ENCODE assay signal across 20 mouse cellular contexts in the genomic region with DNA sequence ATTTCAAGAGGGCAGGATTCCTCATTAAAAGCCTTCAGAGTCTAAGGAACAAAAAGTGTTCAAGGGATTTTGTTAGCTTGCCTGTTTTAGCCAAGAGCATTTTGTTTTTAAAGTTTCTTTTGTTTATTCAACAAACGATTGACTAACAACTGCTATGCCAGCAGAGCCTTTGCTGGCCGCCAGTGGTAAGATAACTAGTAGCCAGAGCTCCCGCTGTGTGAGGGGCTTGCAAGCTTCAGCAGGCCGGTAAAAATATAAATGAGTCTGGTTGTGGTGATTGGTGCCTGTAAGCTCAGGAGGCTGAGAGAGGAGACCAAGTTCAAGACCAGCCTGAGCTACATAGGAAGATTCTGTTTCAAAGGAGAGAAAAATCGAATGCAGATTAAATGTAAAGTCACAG.
DNase-seq lines count a peak whose midpoint lies in the region; ATAC-seq and TF ChIP-seq lines count a peak whose summit lies in the region.
"Had no signal": no experiment of that assay in that cellular context is flagged by ENCODE, and none has a peak within 500 bp of the region (broad histone marks: within the 10 kb centered on the region; RNA-seq: fewer than 3 reads in every experiment).

No protein-coding gene starts in this region.

- TF ChIP-seq POLR2A in lung, adult 2 months (IDR thresholded peaks at IDR 0.05; ENCODE audit: borderline replicate concordance, extremely low read depth, low read depth, low read length), result no peak

- H3K27ac ChIP-seq in embryonic facial prominence, embryonic 14.5 days (replicated peaks; ENCODE audit: low read depth, low read length), result peak overlapping the region; percentile 2
- H3K27ac ChIP-seq in embryonic facial prominence, embryonic 10.5 days (replicated peaks), result no peak overlapping the region
- peak overlapping the region; percentile 67 for H3K27ac ChIP-seq in kidney, embryonic 15.5 days
- peak overlapping the region; percentile 94 for H3K27ac ChIP-seq in lung, embryonic 16.5 days (ENCODE audit: low read length)
- H3K27ac ChIP-seq: forebrain, embryonic 12.5 days; liver, embryonic 15.5 days had no signal

- no peaks in the 10 kb centered on the region for H3K36me3 ChIP-seq in embryonic facial prominence, embryonic 14.5 days (ENCODE audit: control insufficient read depth, insufficient read depth, low read length)
- H3K36me3 ChIP-seq in embryonic facial prominence, embryonic 10.5 days (replicated peaks), result no peaks in the 10 kb centered on the region
- no peaks in the 10 kb centered on the region for H3K36me3 ChIP-seq in kidney, embryonic 15.5 days
- H3K36me3 ChIP-seq in lung, embryonic 16.5 days (ENCODE audit: control insufficient read depth, insufficient read depth, low read length), result no peaks in the 10 kb centered on the region
- H3K36me3 ChIP-seq: forebrain, embryonic 12.5 days; liver, embryonic 15.5 days had no signal

- no peak overlapping the region for H3K4me3 ChIP-seq in embryonic facial prominence, embryonic 14.5 days (ENCODE audit: low read depth, low read length)
- no peak overlapping the region for H3K4me3 ChIP-seq in embryonic facial prominence, embryonic 10.5 days
- H3K4me3 ChIP-seq in kidney, embryonic 15.5 days (replicated peaks), result no peak overlapping the region
- no peak overlapping the region for H3K4me3 ChIP-seq in lung, embryonic 16.5 days (ENCODE audit: low read length)
- no peak overlapping the region for H3K4me3 ChIP-seq in lung, adult 2 months (replicated peaks; ENCODE audit: extremely low read depth, low read depth, low read length)
- H3K4me3 ChIP-seq: forebrain, embryonic 12.5 days; liver, embryonic 15.5 days had no signal

- no peak for DNase-seq in embryonic facial prominence, embryonic 14.5 days (ENCODE audit: low spot score)
- no peak for DNase-seq in embryonic facial prominence, embryonic 10.5 days (ENCODE audit: low spot score)
- no peak for DNase-seq in kidney, postnatal 10 days
- DNase-seq in lung, adult 2 months, result no peak
- no peak for DNase-seq in natural killer cell, adult 2 months (ENCODE audit: low spot score in 2 of 2)
- DNase-seq: adrenal gland, postnatal 10 days; cerebellum, adult 11 months; cerebellum, postnatal 25 days; embryo, embryonic 11 days; gastrocnemius, postnatal 14 days; kidney, adult 9 months; left cerebral cortex, postnatal 4 days; thymus, postnatal 25 days had no signal

- H3K9me3 ChIP-seq in embryonic facial prominence, embryonic 14.5 days (ENCODE audit: control insufficient read depth, low read length), result no peaks in the 10 kb centered on the region
- no peaks in the 10 kb centered on the region for H3K9me3 ChIP-seq in embryonic facial prominence, embryonic 10.5 days
- no peaks in the 10 kb centered on the region for H3K9me3 ChIP-seq in kidney, embryonic 15.5 days (replicated peaks)
- no peaks in the 10 kb centered on the region for H3K9me3 ChIP-seq in lung, embryonic 16.5 days (ENCODE audit: control insufficient read depth, low read length)
- H3K9me3 ChIP-seq: forebrain, embryonic 12.5 days; liver, embryonic 15.5 days had no signal

- H3K9ac ChIP-seq in embryonic facial prominence, embryonic 14.5 days (ENCODE audit: low read depth, low read length), result no peak overlapping the region
- no peak overlapping the region for H3K9ac ChIP-seq in kidney, embryonic 15.5 days
- no peak overlapping the region; the same call in 1 of the 2 replicates for H3K9ac ChIP-seq in lung, embryonic 16.5 days (ENCODE audit: low read length)
- H3K9ac ChIP-seq: forebrain, embryonic 12.5 days; liver, embryonic 15.5 days had no signal

- H3K27me3 ChIP-seq in embryonic facial prominence, embryonic 14.5 days (replicated peaks; ENCODE audit: control insufficient read depth, insufficient read depth, low read length), result peaks cover 4% of the 10 kb centered on the region; the same call in 1 of the 2 replicates
- H3K27me3 ChIP-seq in embryonic facial prominence, embryonic 10.5 days (replicated peaks; ENCODE audit: low read depth, poor library complexity, severe bottlenecking), result peaks cover 70% of the 10 kb centered on the region
- H3K27me3 ChIP-seq in kidney, embryonic 15.5 days, result no peaks in the 10 kb centered on the region
- no peaks in the 10 kb centered on the region for H3K27me3 ChIP-seq in lung, embryonic 16.5 days (ENCODE audit: control insufficient read depth, insufficient read depth, low read depth, low read length)
- H3K27me3 ChIP-seq: Patski had no signal

- H3K4me2 ChIP-seq in embryonic facial prominence, embryonic 14.5 days (ENCODE audit: low read depth, low read length), result no peak overlapping the region
- no peak overlapping the region for H3K4me2 ChIP-seq in kidney, embryonic 15.5 days
- no peak overlapping the region for H3K4me2 ChIP-seq in lung, embryonic 16.5 days (ENCODE audit: low read depth, low read length)
- H3K4me2 ChIP-seq: forebrain, embryonic 12.5 days; liver, embryonic 15.5 days; midbrain, embryonic 11.5 days had no signal

- H3K4me1 ChIP-seq in embryonic facial prominence, embryonic 14.5 days (ENCODE audit: control insufficient read depth, insufficient read depth, low read length), result peaks cover 31% of the 10 kb centered on the region
- H3K4me1 ChIP-seq in embryonic facial prominence, embryonic 10.5 days, result peaks cover 75% of the 10 kb centered on the region
- H3K4me1 ChIP-seq in kidney, embryonic 15.5 days, result peaks cover 59% of the 10 kb centered on the region
- peaks cover 48% of the 10 kb centered on the region for H3K4me1 ChIP-seq in lung, embryonic 16.5 days (replicated peaks; ENCODE audit: control insufficient read depth, insufficient read depth, low read length)
- H3K4me1 ChIP-seq in lung, adult 2 months (ENCODE audit: control insufficient read depth, insufficient read depth, low read length), result peaks cover 4% of the 10 kb centered on the region; the same call in 1 of the 2 replicates
- H3K4me1 ChIP-seq: liver, embryonic 15.5 days had no signal

- ATAC-seq in embryonic facial prominence, embryonic 14.5 days (ENCODE audit: low read depth), result no peak
- ATAC-seq in kidney, embryonic 15.5 days (replicated peaks; ENCODE audit: low FRiP score), result no peak
- no peak for ATAC-seq in lung, embryonic 16.5 days (ENCODE audit: low read depth)
- ATAC-seq: CD4-positive, CD25-positive, alpha-beta regulatory T cell, adult 4 months; Patski had no signal

- TF ChIP-seq CTCF in lung, adult 2 months (IDR thresholded peaks at IDR 0.05; ENCODE audit: insufficient read depth, low read length), result no peak

- WGBS in embryonic facial prominence, embryonic 14.5 days, result 42% methylated on average over 5 of the region's 5 CpGs
- WGBS in embryonic facial prominence, embryonic 10.5 days, result 33% methylated on average over 5 of the region's 5 CpGs
- 58% methylated on average over 5 of the region's 5 CpGs for WGBS in kidney, embryonic 15.5 days
- WGBS in lung, embryonic 16.5 days, result 35% methylated on average over 5 of the region's 5 CpGs
- WGBS in lung, adult 2 months, result 58% methylated on average over 5 of the region's 5 CpGs
